Mouse (Mus musculus): ENCODE measurements around the gene Ldlr. TPM values are rescaled to one million over a fixed set of nuclear protein-coding genes. Genes with fewer than 3 reads are reported as not detected.

Gene Ldlr
- polyA plus RNA-seq, 1 experiment from 2014 or later, result 52.2 TPM

GRCm38 (mm10) chr9:21799010-21799350, 75.7 kb downstream of the Ldlr start:
- Histone ChIP-seq H3K4me1 (ENCODE audit: insufficient read depth, low read depth, low read length) (peaks cover 16% of the 10 kb centered on the region), H3K4me3 (ENCODE audit: low read depth, low read length) (peak overlapping the region; percentile 76; the same call in 1 of the 2 replicates), H3K36me3 (ENCODE audit: insufficient read depth, low read length) (peaks cover 13% of the 10 kb centered on the region; the same call in 1 of the 2 replicates), H3K27ac (ENCODE audit: low read length) (peak overlapping the region; percentile 91), H3K27me3 (replicated peaks; ENCODE audit: insufficient read depth, low read length) (no peaks in the 10 kb centered on the region), H3K9ac (replicated peaks; ENCODE audit: low read depth) (peak overlapping the region; percentile 90; the same call in 1 of the 2 replicates), H3K4me2 (replicated peaks; ENCODE audit: low read depth, low read length) (peak overlapping the region; percentile 63), H3K9me3 (ENCODE audit: low read length) (no peaks in the 10 kb centered on the region)
- ATAC-seq (no peak), DNase-seq (ENCODE audit: low spot score) (no peak)
- TF ChIP-seq CTCF (IDR thresholded peaks at IDR 0.05) (no peak), EP300 (IDR thresholded peaks at IDR 0.05) (no peak)
- WGBS, result 33% methylated on average over 3 of the region's 3 CpGs

Other genes with a start within 250 kb of the Ldlr start
- 60.8 and 71.3 TPM in 2 replicates for gene Tmed1, start 213.2 kb upstream of the Ldlr start, polyA plus RNA-seq (2015; fragmentation: Nextera tagmentation; extraction: Ambion mirVana)
- 5.2 and 5.5 TPM in 2 replicates for gene AB124611, start 197.3 kb upstream of the Ldlr start, polyA plus RNA-seq (2015; fragmentation: Nextera tagmentation; extraction: Ambion mirVana)
- gene Carm1, start 176.6 kb upstream of the Ldlr start, polyA plus RNA-seq (2015; fragmentation: Nextera tagmentation; extraction: Ambion mirVana), result 10.8 and 12.2 TPM in 2 replicates
- 16.5 and 17.3 TPM in 2 replicates for gene Timm29, start 130.8 kb upstream of the Ldlr start, polyA plus RNA-seq (2015; fragmentation: Nextera tagmentation; extraction: Ambion mirVana)
- 28.3 and 30.3 TPM in 2 replicates for gene Yipf2, start 130.7 kb upstream of the Ldlr start, polyA plus RNA-seq (2015; fragmentation: Nextera tagmentation; extraction: Ambion mirVana)
- 22.3 and 22.4 TPM in 2 replicates for gene Smarca4, start 107.3 kb upstream of the Ldlr start, polyA plus RNA-seq (2015; fragmentation: Nextera tagmentation; extraction: Ambion mirVana)
- 13.4 and 15.7 TPM in 2 replicates for gene Spc24, start 36.8 kb downstream of the Ldlr start, polyA plus RNA-seq (2015; fragmentation: Nextera tagmentation; extraction: Ambion mirVana)
- gene Kank2, start 75.3 kb downstream of the Ldlr start, polyA plus RNA-seq (2015; fragmentation: Nextera tagmentation; extraction: Ambion mirVana), result 23.3 and 24.0 TPM in 2 replicates
- 6.2 and 7.4 TPM in 2 replicates for gene Angptl8, start 112.0 kb downstream of the Ldlr start, polyA plus RNA-seq (2015; fragmentation: Nextera tagmentation; extraction: Ambion mirVana)
- gene Dock6, start 129.2 kb downstream of the Ldlr start, polyA plus RNA-seq (2015; fragmentation: Nextera tagmentation; extraction: Ambion mirVana), result 35.8 and 43.2 TPM in 2 replicates
- 28.4 and 31.0 TPM in 2 replicates for gene Rab3d, start 194.7 kb downstream of the Ldlr start, polyA plus RNA-seq (2015; fragmentation: Nextera tagmentation; extraction: Ambion mirVana)
- gene Ccdc159, start 204.0 kb downstream of the Ldlr start, polyA plus RNA-seq (2015; fragmentation: Nextera tagmentation; extraction: Ambion mirVana), result 1.2 and 1.4 TPM in 2 replicates
- 106 and 107 TPM in 2 replicates for gene Tmem205, start 204.1 kb downstream of the Ldlr start, polyA plus RNA-seq (2015; fragmentation: Nextera tagmentation; extraction: Ambion mirVana)
- 2.2 and 3.3 TPM in 2 replicates for gene Plppr2, start 213.6 kb downstream of the Ldlr start, polyA plus RNA-seq (2015; fragmentation: Nextera tagmentation; extraction: Ambion mirVana)
- 5.7 and 5.8 TPM in 2 replicates for gene Swsap1, start 232.3 kb downstream of the Ldlr start, polyA plus RNA-seq (2015; fragmentation: Nextera tagmentation; extraction: Ambion mirVana)
- 5.7 and 7.4 TPM in 2 replicates for gene Epor, start 240.0 kb downstream of the Ldlr start, polyA plus RNA-seq (2015; fragmentation: Nextera tagmentation; extraction: Ambion mirVana)

Measured in lung, postnatal 0 days (tissue).